Mouse (Mus musculus) small intestine, adult 2 months (tissue): ENCODE results near the gene Ppp6c. TPM values are rescaled to one million over a fixed set of nuclear protein-coding genes. Genes with fewer than 3 reads are reported as not detected.
"Not testable (repeated sequence)": the region's sequence is repeated elsewhere in the genome, so short reads cannot be mapped to it uniquely, and the experiment has no call there.

Source experiments
- H3K27ac ChIP-seq: fragments of 200-500 bp; 2 replicates; pipeline ENCODE4 v1.5.1; 2012; ENCODE audit warnings: low read depth, low read length, control low read depth, inconsistent platforms; ENCODE audit not compliant: insufficient read depth
- H3K27me3 ChIP-seq: fragments of 200-500 bp; 2 replicates; pipeline ENCODE4 v1.6.1; 2012; ENCODE audit warnings: mild to moderate bottlenecking, moderate library complexity, low read length, inconsistent platforms; ENCODE audit not compliant: control insufficient read depth, insufficient read depth
- H3K36me3 ChIP-seq: fragments of 200-500 bp; 2 replicates; pipeline ENCODE4 v1.6.1; 2012; ENCODE audit warnings: mild to moderate bottlenecking, low read length, control low read depth, inconsistent platforms; ENCODE audit not compliant: control insufficient read depth, insufficient read depth
- H3K4me1 ChIP-seq: fragments of 200-500 bp; 2 replicates; pipeline ENCODE4 v1.6.1; 2012; ENCODE audit warnings: low read length, inconsistent platforms, mixed read lengths; ENCODE audit not compliant: control insufficient read depth, insufficient read depth, insufficient read length
- H3K4me3 ChIP-seq: fragments of 200-500 bp; 2 replicates; pipeline ENCODE4 v1.5.1; 2012; ENCODE audit warnings: low read depth, mild to moderate bottlenecking, control low read depth, inconsistent platforms, low read length, moderate library complexity
- CTCF ChIP-seq: fragments of 200-500 bp; IDR thresholded peaks from 2 replicates; pipeline ENCODE4 v1.5.1; 2012; ENCODE audit warnings: low read depth, mild to moderate bottlenecking, control low read depth, inconsistent platforms, low read length, moderate library complexity, mixed read lengths; ENCODE audit not compliant: insufficient replicate concordance, insufficient read length; ENCODE audit errors: extremely low read depth
- POLR2A ChIP-seq: fragments of 200-500 bp; IDR thresholded peaks from 2 replicates; pipeline ENCODE4 v1.6.1; 2012; ENCODE audit warnings: low read depth, mild to moderate bottlenecking, control low read depth, inconsistent platforms, low read length, moderate library complexity
- WGBS: fragments of 180-500 bp; shearing (Covaris S2); methylation state at CpG from one replicate; pipeline ENCODE4 v1.1.7; 2018; 5-methylcytosine and 5-hydroxymethylcytosine counted together
- polyA plus RNA-seq: library from polyadenylated mRNA; depleted of rRNA; stranded (reverse); fragments of >200 nt; gene quantifications from 2 replicates; pipeline ENCODE4 v1.2.3, GENCODE M21; 2012; rRNA removed

The Ppp6c gene
- polyA plus RNA-seq, result 4.3 and 8.9 TPM in 2 replicates

DNA sequence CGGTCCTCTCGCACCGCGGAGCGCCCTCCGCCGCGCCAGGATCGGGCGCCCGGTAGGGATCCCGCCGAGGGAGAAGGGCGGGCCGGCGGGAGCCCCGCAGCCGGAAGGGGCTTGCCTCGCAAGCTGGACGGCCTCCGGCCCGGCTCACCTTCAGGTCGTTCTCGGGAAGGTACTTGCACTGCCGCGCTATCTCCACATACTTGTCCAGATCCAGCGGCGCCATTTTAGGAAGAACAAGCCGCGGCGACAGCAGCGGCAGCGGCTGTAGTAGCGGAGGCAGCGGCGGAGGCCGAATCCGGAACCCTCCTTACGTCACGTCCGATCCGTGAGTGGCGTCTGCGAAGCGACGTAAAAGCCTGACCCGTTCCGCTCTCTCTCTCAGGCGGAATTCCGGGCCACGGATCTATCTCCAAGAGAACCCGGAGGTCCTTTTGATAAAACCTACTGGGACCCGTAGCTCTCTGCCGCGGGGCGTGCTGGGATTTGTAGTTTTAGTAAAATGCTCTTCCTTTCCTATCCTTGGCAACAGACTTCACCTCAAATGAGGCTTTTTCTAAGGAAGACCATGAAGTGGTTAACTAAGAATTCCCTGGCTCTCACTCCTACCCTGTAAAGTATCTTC lies at the start of gene Ppp6c:
Gene Ppp6c (minus strand): TSS at position 433 of the 622 bp plus-strand sequence.
- no peaks in the 10 kb centered on the region for H3K27me3 ChIP-seq
- H3K4me3 ChIP-seq, result peak within 1 kb of the TSS; percentile 92
- H3K36me3 ChIP-seq, result no peaks in the 10 kb centered on the region
- H3K27ac ChIP-seq, result peak within 1 kb of the TSS; percentile 88
- TF ChIP-seq POLR2A (peak; percentile 80), CTCF (no peak)
- H3K4me1 ChIP-seq, result no peaks in the 10 kb centered on the region
- WGBS, result under 1% methylated on average over 55 of the region's 56 CpGs

GRCm38 (mm10) chr2:39268357-39268756 lies 42.1 kb upstream of the Ppp6c start:
- no peak for TF ChIP-seq POLR2A
- no peak for TF ChIP-seq CTCF
- Histone ChIP-seq H3K27ac (no peak overlapping the region), H3K36me3 (no peaks in the 10 kb centered on the region), H3K4me1 (no peaks in the 10 kb centered on the region), H3K4me3 (no peak overlapping the region), H3K27me3 (no peaks in the 10 kb centered on the region)
- WGBS, result 33% methylated on average over 3 of the region's 3 CpGs

DNA sequence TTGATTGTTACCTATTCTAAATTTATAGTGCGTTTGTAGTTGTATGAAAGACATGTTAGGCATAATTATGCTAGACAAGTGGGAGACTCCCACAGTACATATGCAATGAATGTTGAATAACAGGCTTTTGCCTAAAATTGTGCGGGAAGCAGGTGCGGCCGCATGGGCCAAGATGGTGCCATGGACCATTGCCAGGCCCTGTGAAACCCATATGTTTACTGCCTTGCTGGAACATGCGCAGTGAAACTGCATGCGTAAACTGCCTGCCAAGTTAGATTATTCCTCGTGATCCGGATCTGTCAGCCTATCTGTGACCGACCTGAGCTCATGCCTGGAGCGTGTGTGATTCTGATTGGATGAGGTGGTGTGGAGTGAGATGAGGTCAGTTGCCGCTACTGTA lies 26.0 kb upstream of the Ppp6c start:
- WGBS, result 94% methylated on average over 11 of the region's 11 CpGs
- not testable (repeated sequence) for H3K36me3 ChIP-seq, H3K4me3 ChIP-seq, H3K27ac ChIP-seq, H3K4me1 ChIP-seq, H3K27me3 ChIP-seq

DNA sequence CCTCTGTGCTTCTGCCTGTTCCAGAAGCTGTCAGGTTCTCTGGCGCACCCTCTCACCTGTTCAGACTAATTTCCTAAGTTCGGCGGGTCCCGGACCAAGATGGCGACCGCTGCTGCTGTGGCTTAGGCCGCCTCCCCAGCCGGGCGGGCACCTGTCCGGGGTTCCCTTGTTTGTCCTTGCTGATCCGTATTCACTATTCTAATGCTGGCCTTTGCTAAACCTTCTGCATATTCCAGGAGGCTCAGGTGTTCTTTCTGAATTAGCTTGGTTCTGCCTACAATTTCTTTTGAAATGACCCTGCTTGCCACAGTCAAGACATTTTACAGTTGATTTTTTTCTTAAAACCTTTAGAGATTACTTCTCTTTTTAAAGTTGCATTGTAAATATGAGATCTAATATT lies 20.6 kb upstream of the Ppp6c start:
- not testable (repeated sequence) for H3K27me3 ChIP-seq, H3K4me3 ChIP-seq, H3K36me3 ChIP-seq, H3K27ac ChIP-seq, H3K4me1 ChIP-seq
- WGBS, result 75% methylated on average over 8 of the region's 11 CpGs

- no peaks in the 10 kb centered on the region for H3K4me1 ChIP-seq
- no peak overlapping the region for H3K27ac ChIP-seq
- H3K27me3 ChIP-seq, result no peaks in the 10 kb centered on the region
- no peak overlapping the region for H3K4me3 ChIP-seq
- no peaks in the 10 kb centered on the region for H3K36me3 ChIP-seq
- no peak for TF ChIP-seq POLR2A
- TF ChIP-seq CTCF, result no peak
- 39% methylated on average over 3 of the region's 3 CpGs for WGBS
These were observed 480 bp upstream of the Ppp6c start for GRCm38 (mm10) chr2:39226731-39227130.

DNA sequence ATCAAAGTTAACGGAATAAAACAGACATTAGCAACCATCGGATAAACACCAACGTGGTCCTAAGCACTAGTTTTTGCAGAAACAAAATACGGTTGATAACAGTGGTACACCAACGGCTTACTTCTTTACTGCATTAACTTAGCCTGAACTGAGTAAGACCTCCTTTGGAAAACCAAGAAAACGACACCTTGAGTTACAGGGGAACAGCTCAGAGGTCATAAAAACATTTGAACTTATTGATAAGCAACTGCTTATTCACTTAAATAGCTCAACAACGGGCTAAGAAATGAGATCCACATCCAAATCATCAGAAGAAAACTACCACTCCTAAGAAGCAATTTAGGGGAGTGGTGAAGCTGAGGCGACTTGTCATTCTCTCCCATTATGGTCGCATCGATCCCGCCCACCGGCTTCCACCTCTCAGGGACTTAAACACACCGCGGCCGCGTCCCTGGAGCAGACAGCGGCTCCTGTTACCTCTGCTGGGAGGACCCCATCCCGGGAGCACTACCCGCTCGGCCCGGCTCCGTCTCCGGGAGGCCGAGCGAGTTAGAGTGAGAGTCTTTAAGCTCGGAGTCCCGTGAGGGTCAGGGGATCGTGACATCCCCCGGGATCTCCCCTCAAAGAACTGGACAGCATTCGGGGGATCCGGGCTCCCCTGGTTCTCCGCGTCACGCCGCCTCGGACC lies 776 bp downstream of the Ppp6c start:
- H3K36me3 ChIP-seq, H3K4me1 ChIP-seq, H3K27me3 ChIP-seq: not testable (repeated sequence)
- peak overlapping the region; percentile 88 for H3K27ac ChIP-seq
- H3K4me3 ChIP-seq, result peak overlapping the region; percentile 92
- WGBS, result 1% methylated on average over 36 of the region's 36 CpGs

DNA sequence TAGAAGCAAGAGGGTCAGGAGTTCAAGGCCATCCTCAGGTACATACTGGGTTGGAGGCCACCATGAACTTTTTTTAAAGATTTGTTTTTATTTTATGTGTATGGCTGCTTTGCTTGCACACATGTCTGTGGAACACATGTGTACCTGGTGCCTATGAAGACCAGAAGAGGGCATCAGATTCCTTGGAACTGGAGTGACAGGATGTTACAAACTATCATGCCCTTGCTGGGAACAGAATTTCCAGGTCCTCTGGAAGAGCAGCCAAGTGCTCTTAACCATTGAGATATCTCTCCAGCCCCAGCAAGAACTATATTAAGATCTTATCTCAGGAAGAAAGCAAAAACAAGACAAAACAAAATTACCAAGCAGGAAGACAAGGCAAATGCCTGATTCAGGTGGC lies 1.6 kb downstream of the Ppp6c start:
- no peak overlapping the region for H3K27ac ChIP-seq
- H3K36me3 ChIP-seq, result no peaks in the 10 kb centered on the region
- H3K4me3 ChIP-seq, result no peak overlapping the region
- TF ChIP-seq POLR2A (no peak), CTCF (no peak)
- no peaks in the 10 kb centered on the region for H3K4me1 ChIP-seq
- H3K27me3 ChIP-seq, result no peaks in the 10 kb centered on the region

DNA sequence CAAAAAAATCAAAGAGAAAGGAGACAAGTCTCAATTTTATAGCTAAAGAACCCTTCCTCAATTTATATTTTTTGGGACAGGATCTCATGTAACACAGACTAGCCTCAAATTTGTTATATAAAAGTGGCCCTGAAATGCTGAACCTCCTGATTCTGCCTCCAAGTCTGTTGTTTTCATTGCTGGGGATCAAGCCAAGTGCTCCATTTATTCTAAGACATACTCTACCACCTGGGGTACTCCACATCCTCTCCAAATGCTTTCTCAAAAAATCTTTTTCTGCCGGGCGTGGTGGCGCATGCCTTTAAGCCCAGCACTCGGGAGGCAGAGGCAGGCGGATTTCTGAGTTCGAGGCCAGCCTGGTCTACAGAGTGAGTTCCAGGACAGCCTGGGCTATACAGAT lies 6.2 kb downstream of the Ppp6c start:
- Histone ChIP-seq H3K27me3 (no peaks in the 10 kb centered on the region), H3K27ac (no peak overlapping the region), H3K4me3 (no peak overlapping the region), H3K4me1 (peaks cover 3% of the 10 kb centered on the region; the same call in 1 of the 2 replicates), H3K36me3 (no peaks in the 10 kb centered on the region)
- TF ChIP-seq POLR2A (no peak), CTCF (no peak)
- whole genome bisulfite sequencing, result 93% methylated on average over 6 of the region's 6 CpGs
